Mouse (Mus musculus) small intestine, adult 2 months (tissue): ENCODE measurements around the gene Them7.

ENCODE experiments used
- CTCF ChIP-seq: fragments of 200-500 bp; IDR thresholded peaks from 2 replicates; pipeline ENCODE4 v1.5.1; 2012; ENCODE audit warnings: low read depth, mild to moderate bottlenecking, control low read depth, inconsistent platforms, low read length, moderate library complexity, mixed read lengths; ENCODE audit not compliant: insufficient replicate concordance, insufficient read length; ENCODE audit errors: extremely low read depth
- POLR2A ChIP-seq: fragments of 200-500 bp; IDR thresholded peaks from 2 replicates; pipeline ENCODE4 v1.6.1; 2012; ENCODE audit warnings: low read depth, mild to moderate bottlenecking, control low read depth, inconsistent platforms, low read length, moderate library complexity

GRCm38 (mm10) chr2:105399085-105399891 lies 175.2 kb downstream of the Them7 start, which contains the start of gene Rcn1:
- TF ChIP-seq CTCF (no peak), POLR2A (no peak)
